Mouse (Mus musculus) heart, embryonic 15.5 days (tissue): ENCODE data around the gene Sez6. TPM values are rescaled to one million over a fixed set of nuclear protein-coding genes. Genes with fewer than 3 reads are reported as not detected.

Source experiments
- ATAC-seq: fragments of 200-750 bp; cut with Nextera tagmentation; replicated peaks from 2 replicates; pipeline ENCODE4 v1.8.0; 2017; ENCODE audit warnings: low read depth, moderate TSS enrichment; ENCODE audit not compliant: insufficient number of reproducible peaks, insufficient read depth, low FRiP score
- H3K27ac ChIP-seq: fragments of 300-500 bp; sonication (generic); 2 replicates; pipeline ENCODE4 v1.5.1; 2015; ENCODE audit warnings: mild to moderate bottlenecking, inconsistent platforms
- H3K27me3 ChIP-seq: fragments of 300-500 bp; sonication (generic); 2 replicates; pipeline ENCODE4 v1.6.1; 2015; ENCODE audit warnings: inconsistent platforms
- H3K36me3 ChIP-seq: fragments of 300-500 bp; sonication (generic); 2 replicates; pipeline ENCODE4 v1.6.1; 2015; ENCODE audit warnings: mild to moderate bottlenecking, inconsistent platforms
- H3K4me1 ChIP-seq: fragments of 300-500 bp; sonication (generic); replicated peaks from 2 replicates; pipeline ENCODE4 v1.6.1; 2015; ENCODE audit warnings: inconsistent platforms
- H3K4me2 ChIP-seq: fragments of 300-500 bp; sonication (generic); 2 replicates; pipeline ENCODE4 v1.6.1; 2015; ENCODE audit warnings: inconsistent platforms, mild to moderate bottlenecking, moderate library complexity
- H3K4me3 ChIP-seq: fragments of 300-500 bp; sonication (generic); 2 replicates; pipeline ENCODE4 v1.5.1; 2015; ENCODE audit warnings: mild to moderate bottlenecking, inconsistent platforms
- H3K9ac ChIP-seq: fragments of 300-500 bp; sonication (generic); 2 replicates; pipeline ENCODE4 v1.6.1; 2015; ENCODE audit warnings: mild to moderate bottlenecking, inconsistent platforms
- H3K9me3 ChIP-seq: fragments of 300-500 bp; sonication (generic); replicated peaks from 2 replicates; pipeline ENCODE4 v1.6.1; 2016; ENCODE audit warnings: inconsistent platforms
- whole genome bisulfite sequencing: fragments of 180-500 bp; shearing (Covaris S2); methylation state at CpG from one replicate; pipeline ENCODE4 v1.1.7; 2015; ENCODE audit warnings: mixed read lengths; 5-methylcytosine and 5-hydroxymethylcytosine counted together
- polyA plus RNA-seq: library from polyadenylated mRNA; unstranded; fragments of >200 nt; fragmentation: Nextera tagmentation; extraction: Ambion mirVana; gene quantifications from 2 replicates; pipeline ENCODE4 v1.2.1, GENCODE M21; 2015

The Sez6 gene
- polyA plus RNA-seq, 1 experiment from 2014 or later, result 0.05 TPM

DNA sequence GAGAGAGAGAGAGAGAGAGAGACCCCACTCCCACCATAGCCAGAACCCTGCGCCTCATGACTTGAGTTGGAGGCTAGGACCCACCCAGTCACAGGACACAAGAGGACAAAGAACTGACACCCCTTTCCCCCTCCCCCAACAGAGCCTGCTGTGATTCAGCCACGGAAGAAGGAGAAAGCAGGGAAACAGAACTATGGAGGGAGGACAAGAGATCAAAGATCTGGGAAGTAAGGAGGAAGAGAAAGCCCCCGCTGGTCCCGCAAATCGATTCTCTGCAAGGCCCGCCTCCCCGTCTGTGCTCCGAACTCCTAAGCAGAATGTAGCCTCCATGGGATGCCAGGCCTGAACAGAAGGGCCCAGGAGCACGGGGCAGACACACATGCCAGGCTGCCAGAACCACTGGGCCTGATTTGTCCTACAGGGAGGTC is 23.8 kb upstream of the Sez6 start:
- H3K4me3 ChIP-seq, result no peak overlapping the region
- H3K27me3 ChIP-seq, result peaks cover 20% of the 10 kb centered on the region
- no peak overlapping the region for H3K9ac ChIP-seq

DNA sequence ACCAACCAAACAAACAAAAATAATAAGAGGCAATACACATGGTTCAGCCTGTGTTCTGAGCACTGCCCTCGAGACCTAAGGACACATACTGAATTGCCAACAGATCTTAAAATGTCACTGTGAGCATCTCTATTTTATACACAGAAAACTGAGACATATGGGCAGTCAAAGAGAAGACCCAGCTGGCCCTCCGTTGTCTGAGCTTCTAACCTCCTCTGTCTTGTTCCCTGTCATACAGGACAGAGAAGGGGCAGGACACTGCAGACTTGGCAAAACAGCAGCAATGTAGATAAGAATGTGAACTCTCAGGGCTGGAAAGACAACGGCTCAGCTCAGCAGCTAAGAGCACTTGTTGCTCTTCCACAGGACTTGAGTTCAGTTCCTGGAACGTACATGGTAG is 22.1 kb upstream of the Sez6 start:
- H3K4me3 ChIP-seq, result no peak overlapping the region

More for the DNA sequence above, 23.8 kb upstream of the Sez6 start:
- 16% methylated on average over 9 of the region's 9 CpGs for WGBS
- Histone ChIP-seq H3K4me1 (0 out of 2 replicates have a peak, but pooled peaks cover 5% of the 10 kb centered on the region), H3K27ac (no peak overlapping the region), H3K9me3 (no peaks in the 10 kb centered on the region), H3K36me3 (no peaks in the 10 kb centered on the region), H3K4me2 (no peak overlapping the region)
- no peak for ATAC-seq

DNA sequence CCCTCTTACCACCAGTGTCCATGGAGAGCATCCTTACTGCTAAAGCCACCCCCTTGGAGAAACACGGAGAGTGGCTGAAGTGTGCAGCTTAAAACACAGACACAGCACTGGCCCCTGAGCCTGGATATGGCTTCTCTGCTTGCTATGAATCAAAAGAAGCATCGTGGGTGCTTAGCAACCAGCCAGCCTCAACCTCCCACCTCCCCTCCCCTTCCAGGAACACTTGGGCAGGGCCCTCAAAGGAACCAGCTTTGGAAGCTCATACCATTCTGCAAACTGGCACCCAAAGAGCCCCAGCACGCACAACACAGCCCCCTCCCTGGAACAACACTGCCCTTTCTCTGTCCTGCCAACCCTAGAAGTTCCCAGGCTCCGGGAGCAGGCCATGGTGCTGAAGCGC is 21.2 kb upstream of the Sez6 start:
- H3K4me1 ChIP-seq, result no peaks in the 10 kb centered on the region
- no peak overlapping the region for H3K4me3 ChIP-seq
- ATAC-seq, result no peak
- no peaks in the 10 kb centered on the region for H3K36me3 ChIP-seq
- WGBS, result 28% methylated on average over 5 of the region's 5 CpGs
- no peak overlapping the region for H3K27ac ChIP-seq
- peaks cover 35% of the 10 kb centered on the region for H3K27me3 ChIP-seq
- H3K9me3 ChIP-seq, result no peaks in the 10 kb centered on the region
- H3K9ac ChIP-seq, result no peak overlapping the region
- no peak overlapping the region for H3K4me2 ChIP-seq

More for the DNA sequence above, 22.1 kb upstream of the Sez6 start:
- ATAC-seq, result no peak
- Histone ChIP-seq H3K27ac (no peak overlapping the region), H3K36me3 (no peaks in the 10 kb centered on the region), H3K9me3 (no peaks in the 10 kb centered on the region), H3K27me3 (peaks cover 26% of the 10 kb centered on the region), H3K4me2 (no peak overlapping the region), H3K9ac (no peak overlapping the region), H3K4me1 (0 out of 2 replicates have a peak, but pooled peaks cover 5% of the 10 kb centered on the region)
- 40% methylated on average over 4 of the region's 4 CpGs for WGBS

DNA sequence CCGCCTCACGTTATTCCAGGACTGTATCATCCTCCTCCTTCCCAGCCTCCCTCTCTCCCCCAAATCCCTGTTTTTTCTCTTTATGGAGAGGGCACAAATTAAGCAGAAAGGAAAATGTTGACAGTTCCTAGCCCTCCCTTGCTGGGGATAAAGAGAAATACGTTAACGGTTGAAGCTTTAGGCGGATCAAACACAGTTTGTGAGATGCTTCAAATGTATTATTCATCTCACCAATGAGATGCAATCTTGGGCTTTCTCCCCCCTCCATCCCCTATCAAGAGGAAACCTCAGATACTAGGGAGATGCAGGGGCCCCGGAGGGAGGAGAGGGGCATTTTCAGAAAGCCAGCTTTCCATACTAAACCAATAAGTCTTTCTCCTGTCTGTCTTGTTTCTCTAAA is 20.8 kb upstream of the Sez6 start:
- Histone ChIP-seq H3K27ac (no peak overlapping the region), H3K36me3 (no peaks in the 10 kb centered on the region), H3K4me2 (no peak overlapping the region), H3K4me3 (no peak overlapping the region), H3K27me3 (peaks cover 39% of the 10 kb centered on the region), H3K9me3 (no peaks in the 10 kb centered on the region), H3K9ac (no peak overlapping the region), H3K4me1 (0 out of 2 replicates have a peak, but pooled peaks cover 3% of the 10 kb centered on the region)
- ATAC-seq, result no peak
- WGBS, result 19% methylated on average over 6 of the region's 6 CpGs

DNA sequence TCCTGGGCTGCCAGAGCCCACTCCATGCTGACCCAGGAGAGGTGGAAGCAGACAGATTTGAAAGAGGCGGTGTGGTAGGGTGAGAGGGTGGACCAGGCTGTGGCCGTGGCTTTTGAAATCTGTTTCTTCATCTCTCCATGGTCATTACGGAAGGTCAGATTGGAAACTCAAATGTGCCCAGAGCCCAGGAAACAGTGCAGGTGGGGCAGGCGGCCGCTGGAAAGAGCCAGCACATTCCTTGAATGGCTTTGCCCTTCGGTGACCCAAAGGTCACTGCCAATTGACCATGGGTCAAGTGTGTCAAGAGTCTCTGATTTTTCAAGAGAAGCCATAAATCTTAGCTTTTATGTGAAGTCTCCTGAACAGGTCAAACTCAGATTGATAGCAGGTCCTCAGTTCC is 17.1 kb upstream of the Sez6 start:
- Histone ChIP-seq H3K4me3 (no peak overlapping the region), H3K36me3 (no peaks in the 10 kb centered on the region), H3K9ac (no peak overlapping the region), H3K4me1 (peaks cover 7% of the 10 kb centered on the region; the same call in 1 of the 2 replicates), H3K4me2 (no peak overlapping the region), H3K9me3 (no peaks in the 10 kb centered on the region), H3K27ac (no peak overlapping the region), H3K27me3 (peaks cover 53% of the 10 kb centered on the region)
- WGBS, result 62% methylated on average over 6 of the region's 6 CpGs
- no peak for ATAC-seq

DNA sequence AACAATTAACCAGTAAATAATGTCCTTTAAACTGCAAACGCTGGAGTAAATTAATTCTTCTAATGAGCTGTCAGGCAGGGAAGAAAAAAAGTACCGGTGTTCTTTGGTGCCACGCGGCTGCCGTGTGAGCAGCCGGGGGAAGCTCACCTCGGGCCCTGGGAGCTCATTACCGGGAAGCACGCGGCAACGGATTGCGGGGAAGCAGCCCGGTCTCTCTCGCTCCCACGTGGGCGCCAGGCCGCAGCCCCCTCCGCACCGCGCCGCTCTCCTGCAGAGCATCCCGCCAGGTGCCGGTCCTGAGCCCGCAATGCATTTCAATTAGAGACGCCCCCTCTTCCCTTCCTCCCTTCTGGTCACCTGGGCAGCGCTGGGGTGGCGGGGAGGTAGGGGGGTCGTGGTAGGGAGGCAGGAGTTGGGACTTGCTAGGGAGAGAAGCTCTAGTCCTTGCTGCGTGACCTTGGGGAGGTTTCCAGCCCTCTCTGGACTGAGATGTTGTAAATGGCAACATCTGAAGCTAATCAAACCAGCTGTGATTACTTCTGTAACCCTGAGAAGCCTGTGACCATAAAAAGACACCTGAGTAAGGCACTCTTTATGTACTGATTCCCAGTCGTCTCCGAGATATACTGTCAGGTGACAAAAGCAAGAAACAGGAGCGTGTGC is 15.9 kb upstream of the Sez6 start:
- no peak overlapping the region for H3K9ac ChIP-seq
- peaks cover 50% of the 10 kb centered on the region for H3K27me3 ChIP-seq
- H3K27ac ChIP-seq, result no peak overlapping the region
- peaks cover 7% of the 10 kb centered on the region; the same call in 1 of the 2 replicates for H3K4me1 ChIP-seq
- H3K36me3 ChIP-seq, result no peaks in the 10 kb centered on the region
- 8% methylated on average over 32 of the region's 32 CpGs for WGBS
- 0 out of 2 replicates have a peak overlapping the region, but pooled peaks have one; percentile 5 for H3K4me2 ChIP-seq
- ATAC-seq, result no peak
- no peak overlapping the region for H3K4me3 ChIP-seq
- no peaks in the 10 kb centered on the region for H3K9me3 ChIP-seq

DNA sequence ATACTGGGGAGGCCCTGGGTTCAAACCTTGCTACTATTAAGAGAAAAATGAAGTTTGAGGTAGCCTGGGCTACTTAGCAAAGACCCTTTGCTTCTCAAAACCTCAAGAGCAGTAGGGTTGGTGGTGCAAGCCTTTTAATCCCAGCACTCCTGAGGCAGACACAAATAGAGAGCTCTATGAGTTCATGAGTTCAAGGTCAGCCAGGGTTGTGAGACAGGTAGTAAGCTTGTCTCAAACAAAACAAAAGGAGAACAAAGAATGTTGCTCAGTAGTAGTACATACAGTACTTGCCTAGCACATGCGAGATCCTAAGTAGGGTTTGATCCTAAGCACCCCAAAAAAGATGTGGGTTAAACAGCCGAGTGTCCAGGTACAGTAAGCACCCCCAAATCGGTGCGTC is 13.9 kb upstream of the Sez6 start:
- H3K27me3 ChIP-seq, result peaks cover 45% of the 10 kb centered on the region
- H3K9me3 ChIP-seq, result no peaks in the 10 kb centered on the region
- no peaks in the 10 kb centered on the region for H3K36me3 ChIP-seq
- no peak overlapping the region for H3K9ac ChIP-seq
- no peak overlapping the region for H3K4me2 ChIP-seq
- WGBS, result 61% methylated on average over 4 of the region's 4 CpGs
- H3K27ac ChIP-seq, result no peak overlapping the region
- H3K4me1 ChIP-seq, result peaks cover 7% of the 10 kb centered on the region; the same call in 1 of the 2 replicates
- ATAC-seq, result no peak
- H3K4me3 ChIP-seq, result no peak overlapping the region

DNA sequence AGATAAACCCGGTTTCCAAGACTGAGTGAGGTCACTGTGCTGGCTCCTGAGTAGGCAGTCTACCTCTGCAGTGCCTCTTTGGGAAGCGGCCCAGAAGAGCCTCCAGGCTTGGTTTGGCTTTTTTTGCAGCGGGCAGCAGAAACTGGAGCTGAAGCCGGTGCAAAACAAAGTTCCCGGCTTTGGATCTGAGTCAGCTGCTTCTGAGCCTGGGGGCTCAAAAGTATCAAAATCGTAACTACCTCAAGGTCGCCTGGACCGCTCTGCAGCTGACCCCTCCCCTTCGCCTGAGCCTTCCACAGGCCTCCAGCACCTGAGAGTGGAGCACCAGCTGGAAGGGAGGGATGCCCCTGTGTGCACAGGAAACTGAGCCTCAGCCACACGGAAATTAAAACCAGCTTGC is 13.4 kb upstream of the Sez6 start:
- no peak overlapping the region for H3K27ac ChIP-seq
- 45% methylated on average over 10 of the region's 10 CpGs for WGBS
- H3K9me3 ChIP-seq, result no peaks in the 10 kb centered on the region
- no peaks in the 10 kb centered on the region for H3K36me3 ChIP-seq
- no peak for ATAC-seq
- peaks cover 7% of the 10 kb centered on the region; the same call in 1 of the 2 replicates for H3K4me1 ChIP-seq
- H3K27me3 ChIP-seq, result peaks cover 45% of the 10 kb centered on the region
- no peak overlapping the region for H3K9ac ChIP-seq
- no peak overlapping the region for H3K4me2 ChIP-seq
- no peak overlapping the region for H3K4me3 ChIP-seq

DNA sequence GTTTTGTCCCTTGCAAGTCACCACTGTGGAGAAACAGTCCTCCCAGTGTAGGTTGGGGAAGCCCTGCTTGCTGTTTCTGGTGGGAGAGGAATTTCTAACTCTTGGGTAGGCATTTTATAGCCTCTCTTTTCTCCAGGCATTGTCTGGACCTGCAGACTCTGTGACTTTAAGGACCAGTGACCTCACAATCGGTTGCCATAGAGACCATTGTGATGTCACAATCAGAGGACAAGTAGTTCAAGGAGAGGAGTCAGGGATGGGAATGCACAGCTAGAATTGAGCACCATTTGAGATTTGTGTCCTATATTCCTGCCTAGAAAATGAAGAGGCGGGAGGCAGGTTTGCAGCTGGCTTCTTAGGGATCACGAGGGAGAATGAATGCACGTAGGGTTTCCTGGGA is 7.3 kb upstream of the Sez6 start:
- no peak for ATAC-seq
- H3K4me1 ChIP-seq, result no peaks in the 10 kb centered on the region
- H3K9ac ChIP-seq, result no peak overlapping the region
- H3K9me3 ChIP-seq, result no peaks in the 10 kb centered on the region
- H3K27me3 ChIP-seq, result peaks cover 14% of the 10 kb centered on the region; the same call in 1 of the 2 replicates
- no peak overlapping the region for H3K4me2 ChIP-seq
- no peaks in the 10 kb centered on the region for H3K36me3 ChIP-seq
- 65% methylated on average over 4 of the region's 4 CpGs for WGBS
- H3K27ac ChIP-seq, result no peak overlapping the region
- H3K4me3 ChIP-seq, result no peak overlapping the region

DNA sequence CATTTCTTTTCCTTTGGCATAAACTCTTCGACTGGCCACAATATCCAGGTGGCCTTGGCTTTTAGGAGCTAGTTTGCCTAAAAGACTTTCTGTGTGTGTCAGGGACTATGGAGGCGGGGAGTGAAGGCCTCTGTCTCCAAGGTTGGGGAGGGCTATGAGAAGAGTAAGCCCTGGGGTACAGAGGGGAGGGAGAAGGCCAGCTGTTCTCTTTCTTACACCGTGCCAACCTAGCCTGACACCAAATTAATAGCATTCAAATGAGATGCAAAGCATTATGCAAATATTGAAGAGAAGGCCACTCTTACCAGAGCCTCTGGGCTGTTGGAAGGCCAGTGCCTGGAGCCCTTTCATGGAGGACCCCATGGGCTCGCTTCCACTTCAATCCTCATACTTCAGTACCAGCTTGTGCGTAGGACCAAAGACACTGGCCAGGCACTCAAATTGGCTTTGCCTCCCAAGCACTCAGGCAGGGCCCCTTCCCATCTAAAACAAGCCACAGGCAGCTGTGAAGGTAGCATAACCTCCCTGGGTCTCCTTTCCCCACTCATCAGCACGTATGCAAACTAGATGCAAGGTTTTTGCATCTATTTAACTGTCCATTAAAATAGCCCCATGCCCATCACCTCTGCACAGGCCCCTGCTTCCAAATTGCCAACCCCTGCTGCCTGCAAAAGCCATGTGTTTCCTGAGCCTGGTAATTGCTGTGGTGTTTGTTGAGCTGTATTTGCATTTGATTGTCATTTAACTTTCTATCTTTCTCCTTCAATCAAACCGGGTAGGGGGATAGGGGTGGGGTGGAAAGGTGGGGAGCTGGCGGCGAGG is 4.6 kb upstream of the Sez6 start:
- Histone ChIP-seq H3K27ac (no peak overlapping the region), H3K4me1 (peaks cover 6% of the 10 kb centered on the region), H3K4me3 (no peak overlapping the region), H3K27me3 (peaks cover 36% of the 10 kb centered on the region), H3K36me3 (no peaks in the 10 kb centered on the region), H3K9ac (no peak overlapping the region), H3K4me2 (no peak overlapping the region), H3K9me3 (no peaks in the 10 kb centered on the region)
- no peak for ATAC-seq
- 39% methylated on average over 9 of the region's 9 CpGs for WGBS

DNA sequence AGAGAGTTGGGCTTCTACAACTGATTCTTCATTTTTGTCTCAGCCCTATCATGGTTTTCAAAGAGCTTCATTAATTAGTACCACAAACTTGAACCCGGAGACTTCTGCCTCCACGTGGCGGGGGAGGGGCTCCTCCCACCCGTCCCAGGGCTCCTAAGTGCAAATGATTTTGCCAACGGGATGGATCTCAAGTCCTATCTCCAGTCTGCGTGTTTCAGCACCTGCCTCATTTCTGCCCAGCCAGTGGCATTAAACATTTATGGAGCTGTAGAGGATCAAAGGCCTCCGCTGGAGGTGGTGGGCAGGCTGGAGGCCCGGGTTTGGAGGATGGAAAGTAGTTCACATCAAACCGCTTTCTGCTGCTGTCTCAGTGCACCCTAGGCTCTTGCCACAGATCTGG is 3.9 kb upstream of the Sez6 start:
- Histone ChIP-seq H3K9ac (no peak overlapping the region), H3K9me3 (no peaks in the 10 kb centered on the region), H3K36me3 (no peaks in the 10 kb centered on the region), H3K4me1 (peaks cover 12% of the 10 kb centered on the region), H3K27me3 (peaks cover 43% of the 10 kb centered on the region), H3K4me3 (no peak overlapping the region), H3K27ac (no peak overlapping the region), H3K4me2 (no peak overlapping the region)
- WGBS, result 25% methylated on average over 9 of the region's 9 CpGs
- ATAC-seq, result no peak
